Mouse (Mus musculus) bone marrow macrophage, adult 2 months (primary cell): Measurements from ENCODE around the gene Smok3c.

ENCODE experiments used
- CTCF ChIP-seq: IDR thresholded peaks from 2 replicates; pipeline ENCODE4 v1.5.1; 2012; ENCODE audit warnings: low read depth, mild to moderate bottlenecking, low read length, moderate library complexity
- POLR2A ChIP-seq: IDR thresholded peaks from 2 replicates; pipeline ENCODE4 v1.6.1; 2012; ENCODE audit warnings: mild to moderate bottlenecking, low read depth, low read length, borderline replicate concordance

DNA sequence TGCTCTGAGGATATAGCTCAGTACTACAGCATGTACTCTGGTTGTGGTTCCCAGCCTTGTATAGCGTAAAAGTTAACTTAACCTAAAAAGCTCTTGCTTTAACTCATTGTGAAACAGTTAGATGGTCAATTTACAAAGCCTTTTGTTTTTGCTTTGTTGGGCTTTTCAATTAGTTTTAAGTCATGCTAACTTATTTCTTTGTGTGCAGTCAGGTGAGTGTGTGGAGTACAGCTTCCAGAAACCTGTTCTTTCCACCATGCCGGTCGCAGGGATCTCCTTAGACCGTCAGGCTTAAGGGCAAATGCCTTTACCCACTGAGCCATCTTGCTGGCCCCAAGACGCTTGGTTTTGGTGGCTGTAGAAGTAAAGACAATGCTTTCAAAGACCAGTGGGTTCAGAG is 37.7 kb downstream of the Smok3c start:
- TF ChIP-seq CTCF: no peak
- TF ChIP-seq POLR2A: no peak
